18 mouse cellular contexts compared by ENCODE assay signal in genomic region chr17:30146555-30146954, GRCm38 (mm10).
DNase-seq lines count a peak whose midpoint lies in the region; ATAC-seq and TF ChIP-seq lines count a peak whose summit lies in the region.
"Had no signal": no experiment of that assay in that cellular context is flagged by ENCODE, and none has a peak within 500 bp of the region (broad histone marks: within the 10 kb centered on the region; RNA-seq: fewer than 3 reads in every experiment).

No protein-coding gene starts in this region.

- H3K9ac ChIP-seq in heart, embryonic 14.5 days (ENCODE audit: low read length) = no peak overlapping the region
- H3K9ac ChIP-seq: embryonic facial prominence, embryonic 12.5 days; hindbrain, embryonic 15.5 days had no signal

- ATAC-seq in heart, embryonic 14.5 days (ENCODE audit: insufficient number of reproducible peaks, insufficient read depth, low FRiP score, low read depth) = 0 out of 2 replicates have a peak, but pooled peaks have one; percentile 27
- ATAC-seq: activated CD4-positive, CD25-positive, alpha-beta regulatory T cell, adult 4 months; intestine, embryonic 16.5 days; Patski had no signal

- H3K4me2 ChIP-seq in heart, embryonic 14.5 days (ENCODE audit: low read length) = peak overlapping the region; percentile 41
- H3K4me2 ChIP-seq: embryonic facial prominence, embryonic 12.5 days; hindbrain, embryonic 15.5 days had no signal

- H3K27me3 ChIP-seq in heart, embryonic 14.5 days (ENCODE audit: control insufficient read depth, insufficient read depth, low read length) = no peaks in the 10 kb centered on the region
- H3K27me3 ChIP-seq: CH12.LX; embryonic facial prominence, embryonic 12.5 days; hindbrain, embryonic 15.5 days; Patski had no signal

- peak overlapping the region; percentile 81 to 93 for H3K27ac ChIP-seq in heart, embryonic 14.5 days (replicated peaks in 1 of 2; ENCODE audit: control insufficient read depth in 1 of 2, insufficient read depth in 1 of 2, low read depth in 2 of 2, low read length in 2 of 2)
- H3K27ac ChIP-seq in layer of hippocampus, adult 2 months = peak overlapping the region; percentile 33; the same call in 1 of the 2 replicates
- H3K27ac ChIP-seq: embryonic facial prominence, embryonic 12.5 days had no signal

- H3K36me3 ChIP-seq in heart, embryonic 14.5 days (ENCODE audit: control insufficient read depth, insufficient read depth, low read length) = no peaks in the 10 kb centered on the region
- H3K36me3 ChIP-seq: embryonic facial prominence, embryonic 12.5 days; hindbrain, embryonic 15.5 days had no signal

- 21% methylated on average over 7 of the region's 7 CpGs for WGBS in heart, embryonic 14.5 days

- H3K4me3 ChIP-seq in heart, embryonic 14.5 days (ENCODE audit: control insufficient read depth in 1 of 2, insufficient read depth in 1 of 2, low read depth in 1 of 2, low read length in 2 of 2) = no peak overlapping the region
- no peak overlapping the region for H3K4me3 ChIP-seq in layer of hippocampus, adult 2 months
- H3K4me3 ChIP-seq: embryonic facial prominence, embryonic 12.5 days; hindbrain, embryonic 15.5 days had no signal

- no peaks in the 10 kb centered on the region for H3K9me3 ChIP-seq in heart, embryonic 14.5 days (ENCODE audit: control insufficient read depth, low read length)
- H3K9me3 ChIP-seq: embryonic facial prominence, embryonic 12.5 days; hindbrain, embryonic 15.5 days had no signal

- DNase-seq in heart, adult 11 months = peak; percentile 45
- DNase-seq in heart, postnatal 14 days = no peak
- DNase-seq in heart, postnatal 10 days = no peak
- DNase-seq in layer of hippocampus, adult 2 months (ENCODE audit: low spot score in 2 of 2) = no peak
- no peak for DNase-seq in layer of hippocampus, postnatal 25 days (ENCODE audit: extremely low spot score in 1 of 2, low spot score in 1 of 2)
- DNase-seq: adrenal gland, postnatal 14 days; cerebellum, adult 11-12 months; cerebellum, adult 9-10 months; cerebellum, postnatal 25 days; gastrocnemius, postnatal 36 days; kidney, adult 2 months had no signal

- peaks cover 27 to 77% of the 10 kb centered on the region in 2 experiments for H3K4me1 ChIP-seq in heart, embryonic 14.5 days (ENCODE audit: control insufficient read depth in 2 of 2, insufficient read depth in 2 of 2, low read length in 2 of 2)

- intact Hi-C loops in heart, postnatal 14 days (cut with DNase I) = no loop called here
- intact Hi-C loops in heart, postnatal 10 days (cut with DNase I) = loop anchor here (5.0 kb wide), 1 partner anchor 41 kb away; no protein-coding TSS in a partner anchor

- TF ChIP-seq CTCF in layer of hippocampus, adult 2 months (conservative IDR thresholded peaks at IDR 0.05) = no peak
